Mouse (Mus musculus) liver, adult 2 months (tissue): ENCODE results near the gene Sema3g. TPM values are rescaled to one million over a fixed set of nuclear protein-coding genes. Genes with fewer than 3 reads are reported as not detected.

Source experiments
- DNase-seq: peaks from one replicate; pipeline ENCODE4 v3.0.0-alpha.2; 2011; ENCODE audit warnings: low read depth, low spot score; ENCODE audit errors: extremely low read depth
- H3K27ac ChIP-seq: fragments of 200-500 bp; replicated peaks from 2 replicates; pipeline ENCODE4 v1.5.1; 2012; ENCODE audit warnings: low read depth, mild to moderate bottlenecking, control low read depth, inconsistent platforms, low read length; ENCODE audit not compliant: insufficient read depth
- H3K27me3 ChIP-seq: fragments of 200-500 bp; 2 replicates; pipeline ENCODE4 v1.6.1; 2012; ENCODE audit warnings: mild to moderate bottlenecking, moderate library complexity, low read length, inconsistent platforms; ENCODE audit not compliant: control insufficient read depth, insufficient read depth
- H3K36me3 ChIP-seq: fragments of 200-500 bp; 2 replicates; pipeline ENCODE4 v1.6.1; 2012; ENCODE audit warnings: low read length, inconsistent platforms; ENCODE audit not compliant: control insufficient read depth, insufficient read depth
- H3K4me1 ChIP-seq: fragments of 200-500 bp; 2 replicates; pipeline ENCODE4 v1.6.1; 2011; ENCODE audit warnings: low read length; ENCODE audit not compliant: control insufficient read depth, insufficient read depth
- H3K4me3 ChIP-seq: fragments of 200-500 bp; 2 replicates; pipeline ENCODE4 v1.5.1; 2011; ENCODE audit warnings: low read depth, mild to moderate bottlenecking, control low read depth, low read length, moderate library complexity; ENCODE audit not compliant: insufficient read depth
- H3K79me2 ChIP-seq: fragments of 200-500 bp; 2 replicates; pipeline ENCODE4 v1.6.1; 2012; ENCODE audit warnings: inconsistent platforms, mild to moderate bottlenecking, low read length, moderate library complexity; ENCODE audit not compliant: control insufficient read depth, insufficient read depth
- H3K9ac ChIP-seq: fragments of 200-500 bp; 2 replicates; pipeline ENCODE4 v1.6.1; 2012; ENCODE audit warnings: low read depth, mild to moderate bottlenecking, control low read depth, inconsistent platforms, low read length
- CTCF ChIP-seq: fragments of 200-500 bp; IDR thresholded peaks from 2 replicates; pipeline ENCODE4 v1.5.1; 2011; ENCODE audit warnings: low read depth, low read length, control low read depth
- POLR2A ChIP-seq: fragments of 200-500 bp; IDR thresholded peaks from 2 replicates; pipeline ENCODE4 v1.6.1; 2011; ENCODE audit warnings: low read length, control low read depth; ENCODE audit not compliant: insufficient read depth; ENCODE audit errors: extremely low read depth
- WGBS: fragments of 180-500 bp; shearing (Covaris S2); methylation state at CpG from one replicate; pipeline ENCODE4 v1.1.7; 2018; 5-methylcytosine and 5-hydroxymethylcytosine counted together
- polyA plus RNA-seq: library from polyadenylated mRNA; depleted of rRNA; stranded (reverse); fragments of >200 nt; gene quantifications from 2 replicates; pipeline ENCODE4 v1.2.3, GENCODE M21; 2012
- total RNA-seq: library from RNA; depleted of rRNA; stranded (reverse); fragments of >200 nt; gene quantifications from 2 replicates; pipeline ENCODE4 v1.2.3, GENCODE M21; 2014

Gene Sema3g
- total and polyA plus RNA-seq, 2 experiments, result under 0.01 to 0.05 TPM

DNA sequence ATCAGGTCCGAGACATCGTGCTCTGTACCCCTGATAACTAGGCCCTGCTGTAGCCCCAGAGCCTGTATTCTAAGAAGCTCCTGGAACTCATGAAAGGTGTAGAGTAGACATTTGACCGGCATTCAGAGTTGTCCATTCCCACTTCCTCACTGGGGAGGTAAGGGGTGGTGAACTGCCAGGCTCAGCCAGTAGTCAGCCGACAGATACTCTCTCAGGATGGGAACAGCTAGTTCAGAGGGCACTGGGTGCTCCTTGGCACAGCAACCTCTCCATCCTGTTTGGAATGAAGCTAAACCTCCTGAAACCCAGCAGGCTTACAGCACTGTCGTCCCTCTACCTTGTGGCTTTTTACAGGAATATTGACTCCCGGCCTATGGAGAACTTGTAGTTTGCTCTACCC lies 5.8 kb upstream of the Sema3g start:
- WGBS, result 95% methylated on average over 6 of the region's 6 CpGs
- H3K27ac ChIP-seq, result no peak overlapping the region
- H3K4me3 ChIP-seq, result no peak overlapping the region
- H3K4me1 ChIP-seq, result peaks cover 6% of the 10 kb centered on the region; the same call in 1 of the 2 replicates
- H3K36me3 ChIP-seq, result no peaks in the 10 kb centered on the region
- DNase-seq, result no peak
- H3K9ac ChIP-seq, result no peak overlapping the region
- H3K27me3 ChIP-seq, result no peaks in the 10 kb centered on the region
- H3K79me2 ChIP-seq, result no peaks in the 10 kb centered on the region
- no peak for TF ChIP-seq CTCF
- no peak for TF ChIP-seq POLR2A

DNA sequence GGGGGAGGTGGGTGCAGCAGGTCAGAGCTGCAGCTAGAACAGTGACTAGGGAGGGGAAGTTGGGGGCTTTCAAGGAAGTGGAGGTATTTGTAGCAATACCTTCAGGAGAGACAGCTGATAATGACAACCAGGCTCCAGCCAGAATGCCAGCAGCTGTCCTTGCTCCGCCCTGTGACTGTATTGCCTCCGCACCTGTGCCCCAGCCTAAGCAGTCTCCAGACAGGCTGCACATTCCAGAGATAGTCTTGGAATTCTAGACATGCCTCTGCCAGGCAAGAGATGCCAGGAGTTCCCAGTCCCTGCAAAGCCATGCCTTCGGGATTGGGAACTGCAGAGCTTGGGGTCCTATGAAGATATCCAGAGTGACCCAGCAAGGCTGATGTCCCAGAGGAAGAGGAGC lies 5.2 kb upstream of the Sema3g start:
- H3K4me1 ChIP-seq, result no peaks in the 10 kb centered on the region
- H3K27me3 ChIP-seq, result no peaks in the 10 kb centered on the region
- H3K79me2 ChIP-seq, result no peaks in the 10 kb centered on the region
- no peak overlapping the region for H3K4me3 ChIP-seq
- no peak overlapping the region for H3K9ac ChIP-seq
- DNase-seq, result no peak
- no peak overlapping the region for H3K27ac ChIP-seq
- no peak for TF ChIP-seq CTCF
- TF ChIP-seq POLR2A, result no peak
- WGBS, result 88% methylated on average over 3 of the region's 3 CpGs
- H3K36me3 ChIP-seq, result no peaks in the 10 kb centered on the region

GRCm38 (mm10) chr14:31213868-31214267 lies 3.8 kb upstream of the Sema3g start:
- DNase-seq, result no peak
- Histone ChIP-seq H3K79me2 (no peaks in the 10 kb centered on the region), H3K36me3 (no peaks in the 10 kb centered on the region), H3K4me3 (no peak overlapping the region), H3K9ac (no peak overlapping the region), H3K27ac (no peak overlapping the region), H3K27me3 (no peaks in the 10 kb centered on the region), H3K4me1 (no peaks in the 10 kb centered on the region)
- 52% methylated on average over 8 of the region's 8 CpGs for WGBS
- no peak for TF ChIP-seq POLR2A
- no peak for TF ChIP-seq CTCF

DNA sequence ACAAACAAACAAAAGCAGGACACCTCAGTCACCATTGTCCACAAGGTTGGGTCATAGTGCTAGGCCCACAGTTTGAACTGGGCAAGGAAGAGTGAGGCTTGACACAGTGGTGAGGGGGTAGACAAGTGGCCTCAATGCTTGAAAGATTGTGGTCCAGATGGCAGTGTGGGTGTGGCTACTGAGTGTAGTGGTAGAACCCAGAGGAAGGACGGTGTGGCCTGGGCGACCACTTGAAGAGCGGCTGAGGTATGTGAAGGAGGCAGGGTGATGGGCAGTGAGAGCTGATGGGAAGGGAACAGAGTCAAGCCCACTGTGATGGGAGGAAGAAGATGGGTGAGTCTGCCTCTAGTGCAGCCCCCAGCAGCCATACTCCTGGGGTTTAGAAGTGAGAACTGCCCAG lies 3.0 kb upstream of the Sema3g start:
- WGBS, result 90% methylated on average over 3 of the region's 3 CpGs
- no peak overlapping the region for H3K27ac ChIP-seq

GRCm38 (mm10) chr14:31215157-31216002 lies 2.3 kb upstream of the Sema3g start:
- TF ChIP-seq POLR2A, result no peak
- TF ChIP-seq CTCF, result peak; percentile 91
- Histone ChIP-seq H3K79me2 (no peaks in the 10 kb centered on the region), H3K27ac (no peak overlapping the region), H3K4me3 (no peak overlapping the region), H3K27me3 (no peaks in the 10 kb centered on the region), H3K9ac (no peak overlapping the region), H3K36me3 (no peaks in the 10 kb centered on the region), H3K4me1 (no peaks in the 10 kb centered on the region)
- 38% methylated on average over 15 of the region's 15 CpGs for WGBS
- peak; percentile 40 for DNase-seq

More for the DNA sequence above, 3.0 kb upstream of the Sema3g start:
- Histone ChIP-seq H3K36me3 (no peaks in the 10 kb centered on the region), H3K79me2 (no peaks in the 10 kb centered on the region), H3K4me1 (no peaks in the 10 kb centered on the region), H3K27me3 (no peaks in the 10 kb centered on the region), H3K9ac (no peak overlapping the region), H3K4me3 (no peak overlapping the region)
- TF ChIP-seq CTCF, result no peak
- TF ChIP-seq POLR2A, result no peak
- DNase-seq, result no peak

- no peak for DNase-seq
- Histone ChIP-seq H3K4me3 (no peak within 1 kb of the TSS), H3K27ac (no peak within 1 kb of the TSS), H3K36me3 (no peaks in the 10 kb centered on the region), H3K79me2 (no peaks in the 10 kb centered on the region), H3K27me3 (no peaks in the 10 kb centered on the region), H3K9ac (no peak within 1 kb of the TSS), H3K4me1 (no peaks in the 10 kb centered on the region)
- TF ChIP-seq POLR2A (no peak), CTCF (no peak)
- WGBS, result 84% methylated on average over 2 of the region's 2 CpGs
Observed at GRCm38 (mm10) chr14:31216846-31217245, 814 bp upstream of the Sema3g start, which contains the start of gene Nisch. Gene Nisch (minus strand): TSS chr14:31216946.
